Mouse (Mus musculus) liver, postnatal 0 days (tissue): ENCODE results near the gene Olfr113. TPM values are rescaled to one million over a fixed set of nuclear protein-coding genes. Genes with fewer than 3 reads are reported as not detected.

Experiments used
- ATAC-seq: fragments of 200-750 bp; cut with Nextera tagmentation; 2 replicates; pipeline ENCODE4 v1.8.0; 2017; ENCODE audit warnings: mild to moderate bottlenecking, moderate library complexity
- DNase-seq: peaks from one replicate; pipeline ENCODE4 v3.0.0-alpha.2; 2016
- H3K27ac ChIP-seq: fragments of 300-500 bp; sonication (generic); 2 replicates; pipeline ENCODE4 v1.5.1; 2014; ENCODE audit warnings: antibody characterized with exemption, moderate library complexity, mild to moderate bottlenecking, low read depth
- H3K27me3 ChIP-seq: fragments of 300-500 bp; sonication (generic); 2 replicates; pipeline ENCODE4 v1.6.1; 2014; ENCODE audit warnings: low read length, control low read depth, mixed read lengths; ENCODE audit not compliant: insufficient read depth
- H3K36me3 ChIP-seq: fragments of 300-500 bp; sonication (generic); replicated peaks from 2 replicates; pipeline ENCODE4 v1.6.1; 2014; ENCODE audit warnings: mild to moderate bottlenecking, control low read depth, low read length, moderate library complexity, mixed read lengths; ENCODE audit not compliant: insufficient read depth
- H3K4me1 ChIP-seq: fragments of 300-500 bp; sonication (generic); 2 replicates; pipeline ENCODE4 v1.6.1; 2014; ENCODE audit warnings: antibody characterized with exemption, mild to moderate bottlenecking, control low read depth; ENCODE audit not compliant: insufficient read depth
- H3K4me2 ChIP-seq: fragments of 300-500 bp; sonication (generic); 2 replicates; pipeline ENCODE4 v1.6.1; 2014; ENCODE audit warnings: low read depth, mild to moderate bottlenecking, low read length, moderate library complexity, mixed read lengths
- H3K4me3 ChIP-seq: fragments of 300-500 bp; sonication (generic); 2 replicates; pipeline ENCODE4 v1.5.1; 2014; ENCODE audit warnings: low read depth, low read length
- H3K9ac ChIP-seq: fragments of 300-500 bp; sonication (generic); replicated peaks from 2 replicates; pipeline ENCODE4 v1.6.1; 2014; ENCODE audit warnings: mild to moderate bottlenecking, moderate library complexity
- H3K9me3 ChIP-seq: fragments of 300-500 bp; sonication (generic); 2 replicates; pipeline ENCODE4 v1.6.1; 2016; ENCODE audit warnings: mild to moderate bottlenecking, control low read depth, low read length, mixed read lengths
- CTCF ChIP-seq: sonication (generic); IDR thresholded peaks from 2 replicates; pipeline ENCODE4 v1.5.1; 2016; ENCODE audit warnings: antibody characterized with exemption, low read depth
- EP300 ChIP-seq: IDR thresholded peaks from 2 replicates; pipeline ENCODE4 v1.6.1; 2016; ENCODE audit warnings: antibody characterized with exemption, low read depth, mild to moderate bottlenecking
- WGBS: fragments of 180-500 bp; shearing (Covaris S2); extraction: QIAGEN DNeasy Blood & Tissue Kit; methylation state at CpG from one replicate; pipeline ENCODE4 v1.1.7; 2014; ENCODE audit not compliant: insufficient replicate concordance; 5-methylcytosine and 5-hydroxymethylcytosine counted together
- polyA plus RNA-seq: library from polyadenylated mRNA; unstranded; fragments of >200 nt; fragmentation: Nextera tagmentation; extraction: Ambion mirVana; gene quantifications from 2 replicates; pipeline ENCODE4 v1.2.1, GENCODE M21; 2015

Olfr113 gene
- not detected in 2 replicates for polyA plus RNA-seq

- no peaks in the 10 kb centered on the region for H3K4me1 ChIP-seq
- H3K9me3 ChIP-seq: no peaks in the 10 kb centered on the region
- ATAC-seq: no peak
- DNase-seq: no peak
- no peak within 1 kb of the TSS for H3K4me2 ChIP-seq
- no peak within 1 kb of the TSS for H3K9ac ChIP-seq
- H3K36me3 ChIP-seq: no peaks in the 10 kb centered on the region
- TF ChIP-seq CTCF: no peak
- no peak for TF ChIP-seq EP300
- H3K27ac ChIP-seq: no peak within 1 kb of the TSS
- H3K4me3 ChIP-seq: no peak within 1 kb of the TSS
- H3K27me3 ChIP-seq: no peaks in the 10 kb centered on the region
Measured at GRCm38 (mm10) chr17:37577563-37577962, at the start of gene Olfr113. Olfr113 (minus strand) TSS chr17:37577663.

DNA sequence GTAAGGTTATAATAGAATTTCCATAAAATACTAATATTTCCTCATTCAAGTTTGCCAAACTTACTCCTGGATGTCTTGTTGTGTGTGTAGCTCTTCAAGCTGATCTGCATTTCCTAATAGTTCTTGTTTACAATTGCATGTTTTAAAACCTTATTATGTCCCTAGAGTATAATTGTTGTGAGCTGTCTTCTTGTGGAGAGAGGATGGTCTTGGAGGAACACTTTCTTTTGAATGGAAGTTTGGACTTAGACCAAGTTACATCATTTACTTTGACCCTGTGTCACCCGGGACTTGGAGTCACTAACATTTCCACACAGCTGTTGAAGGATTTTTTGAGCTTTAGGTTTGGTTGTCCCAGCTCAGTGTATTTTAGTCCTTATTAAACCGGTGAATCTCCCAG is 49.5 kb upstream of the Olfr113 start, which contains the start of the genes Olfr115 and Olfr116:
TSS of gene Olfr115 (minus strand) at position 101 of the 400 bp plus-strand sequence.
TSS of gene Olfr116 (minus strand) at position 191 of the 400 bp plus-strand sequence.
- TF ChIP-seq CTCF (no peak), EP300 (no peak)
- no peak within 1 kb of the TSS for H3K9ac ChIP-seq
- DNase-seq: no peak
- no peaks in the 10 kb centered on the region for H3K9me3 ChIP-seq
- no peak within 1 kb of the TSS for H3K4me2 ChIP-seq
- no peak within 1 kb of the TSS for H3K4me3 ChIP-seq
- H3K27me3 ChIP-seq: no peaks in the 10 kb centered on the region
- WGBS: 79% methylated on average over 2 of the region's 2 CpGs
- ATAC-seq: no peak
- H3K27ac ChIP-seq: no peak within 1 kb of the TSS
- H3K4me1 ChIP-seq: no peaks in the 10 kb centered on the region
- H3K36me3 ChIP-seq: no peaks in the 10 kb centered on the region

GRCm38 (mm10) chr17:37592643-37593042 is 15.2 kb upstream of the Olfr113 start, which contains the start of gene Olfr114:
Olfr114 (minus strand) TSS chr17:37592743.
- ATAC-seq (no peak), DNase-seq (no peak)
- H3K27ac ChIP-seq: no peak within 1 kb of the TSS
- H3K27me3 ChIP-seq: no peaks in the 10 kb centered on the region
- no peak within 1 kb of the TSS for H3K4me2 ChIP-seq
- H3K9me3 ChIP-seq: no peaks in the 10 kb centered on the region
- H3K4me1 ChIP-seq: no peaks in the 10 kb centered on the region
- H3K4me3 ChIP-seq: no peak within 1 kb of the TSS
- H3K9ac ChIP-seq: no peak within 1 kb of the TSS
- TF ChIP-seq CTCF (no peak), EP300 (no peak)
- H3K36me3 ChIP-seq: no peaks in the 10 kb centered on the region

DNA sequence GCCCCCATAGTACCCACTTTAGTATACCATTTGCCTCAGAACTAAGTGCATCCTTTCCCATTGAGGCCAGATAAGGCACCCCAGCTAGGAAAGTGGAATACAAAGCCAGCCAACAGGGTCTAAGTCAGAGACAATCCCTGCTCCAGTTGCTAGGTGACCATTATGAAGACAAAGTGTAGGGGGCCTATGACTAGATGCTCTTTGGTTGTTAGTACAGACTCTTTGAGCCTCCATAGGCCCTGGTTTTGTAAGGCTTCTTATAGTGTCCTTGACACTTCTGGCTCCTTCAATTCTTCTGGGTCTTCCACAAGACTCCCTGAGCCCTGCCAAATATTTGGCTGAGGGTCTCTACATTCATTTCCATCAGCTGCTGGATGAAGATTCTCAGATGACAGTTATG is 8.1 kb downstream of the Olfr113 start, which contains the start of gene Olfr112:
TSS of gene Olfr112 (minus strand) at position 101 of the 400 bp plus-strand sequence.
- DNase-seq (no peak), ATAC-seq (no peak)
- no peak for TF ChIP-seq CTCF
- no peak for TF ChIP-seq EP300
- no peak within 1 kb of the TSS for H3K4me3 ChIP-seq
- H3K4me2 ChIP-seq: no peak within 1 kb of the TSS
- H3K9ac ChIP-seq: no peak within 1 kb of the TSS
- H3K27me3 ChIP-seq: no peaks in the 10 kb centered on the region
- H3K27ac ChIP-seq: no peak within 1 kb of the TSS
- H3K9me3 ChIP-seq: no peaks in the 10 kb centered on the region
- no peaks in the 10 kb centered on the region for H3K4me1 ChIP-seq
- H3K36me3 ChIP-seq: no peaks in the 10 kb centered on the region

GRCm38 (mm10) chr17:37558913-37559615 is 18.4 kb downstream of the Olfr113 start:
- no peak for ATAC-seq
- Histone ChIP-seq H3K9me3 (no peaks in the 10 kb centered on the region), H3K9ac (no peak overlapping the region)

GRCm38 (mm10) chr17:37543800-37544435 is 33.5 kb downstream of the Olfr113 start:
- 48% methylated on average over 3 of the region's 3 CpGs for WGBS
- Histone ChIP-seq H3K27me3 (no peaks in the 10 kb centered on the region), H3K9me3 (no peaks in the 10 kb centered on the region), H3K4me3 (no peak overlapping the region), H3K4me1 (no peaks in the 10 kb centered on the region), H3K36me3 (no peaks in the 10 kb centered on the region), H3K4me2 (no peak overlapping the region), H3K9ac (no peak overlapping the region), H3K27ac (no peak overlapping the region)
- TF ChIP-seq EP300 (no peak), CTCF (no peak)
- ATAC-seq: no peak
- DNase-seq: no peak

More at GRCm38 (mm10) chr17:37558913-37559615, 18.4 kb downstream of the Olfr113 start:
- WGBS: 42% methylated on average over 1 of the region's 1 CpGs
- H3K4me3 ChIP-seq: no peak overlapping the region
- H3K27me3 ChIP-seq: no peaks in the 10 kb centered on the region
- no peak overlapping the region for H3K27ac ChIP-seq
- DNase-seq: no peak
- no peak overlapping the region for H3K4me2 ChIP-seq
- H3K36me3 ChIP-seq: no peaks in the 10 kb centered on the region
- no peak for TF ChIP-seq CTCF
- no peaks in the 10 kb centered on the region for H3K4me1 ChIP-seq
